Mouse (Mus musculus): ENCODE measurements around the gene Dock8.

Gene Dock8

DNA sequence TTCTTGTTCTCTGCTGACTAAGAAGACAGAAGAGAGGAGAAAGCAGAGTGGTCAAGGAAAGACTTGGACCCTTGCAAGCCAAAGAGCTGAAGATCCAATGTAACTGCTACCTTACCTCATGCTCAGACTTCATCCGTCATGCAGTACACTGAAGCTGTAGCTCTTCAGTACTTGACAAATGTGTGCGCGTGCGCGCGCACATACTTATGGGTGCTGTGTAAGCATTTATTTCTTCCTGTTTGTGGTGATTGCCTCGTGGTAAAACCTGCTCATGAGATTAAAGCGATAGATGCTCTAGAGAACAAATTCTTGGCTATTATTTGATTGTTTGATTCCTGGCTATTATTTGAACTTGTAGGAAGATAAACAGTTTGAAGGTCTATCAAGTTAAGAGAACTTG lies 58.5 kb downstream of the Dock8 start:
- in situ Hi-C loops (cut with MboI, MseI) = no loop called here

DNA sequence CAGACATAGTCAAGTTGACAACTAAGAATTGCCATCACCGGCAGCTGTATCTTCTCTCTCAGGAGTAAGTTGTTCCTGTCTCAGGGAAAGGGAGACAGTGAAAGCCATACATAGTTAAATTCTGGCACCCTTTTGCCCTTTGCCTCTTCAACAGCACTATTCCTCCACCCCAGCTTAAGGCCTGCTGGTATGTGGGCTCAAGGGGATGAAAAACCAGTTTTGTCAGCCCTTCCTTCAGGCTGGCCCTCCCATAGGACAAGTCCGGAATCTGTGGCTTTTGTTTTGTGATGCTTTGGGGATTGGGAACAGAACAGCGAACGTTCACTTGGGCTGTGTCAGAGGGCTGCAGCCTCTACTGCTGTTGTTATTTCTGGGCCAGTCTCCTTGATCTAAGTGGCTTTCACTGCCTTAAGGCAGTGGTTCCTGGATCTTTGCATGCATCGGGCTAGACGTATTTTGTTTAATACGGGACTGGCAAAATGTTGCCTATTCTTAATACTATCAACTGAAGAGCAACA lies 60.6 kb downstream of the Dock8 start:
- in situ Hi-C loops (cut with MboI, MseI) = no loop called here

DNA sequence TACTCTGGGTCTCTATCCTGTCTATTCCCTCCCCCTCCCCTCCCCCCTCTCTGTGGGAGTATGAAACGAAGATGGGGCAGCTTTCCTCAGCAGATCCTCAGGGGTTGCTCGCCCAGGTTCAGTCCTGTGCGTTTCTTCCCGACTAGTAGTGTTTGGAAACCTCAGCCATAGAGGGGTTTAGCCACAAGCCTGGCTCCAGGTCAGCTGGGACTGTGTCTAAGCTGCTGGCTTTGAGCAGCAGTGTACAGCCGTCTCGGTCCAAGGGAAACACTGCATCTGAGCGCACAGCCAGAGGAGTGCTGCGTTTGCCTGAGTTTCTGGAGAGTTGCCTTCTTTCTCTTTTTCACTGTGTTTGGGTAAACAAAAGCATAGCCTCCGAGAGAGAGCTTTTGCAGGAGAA lies 61.0 kb downstream of the Dock8 start:
- in situ Hi-C loops (cut with MboI, MseI) = no loop called here

DNA sequence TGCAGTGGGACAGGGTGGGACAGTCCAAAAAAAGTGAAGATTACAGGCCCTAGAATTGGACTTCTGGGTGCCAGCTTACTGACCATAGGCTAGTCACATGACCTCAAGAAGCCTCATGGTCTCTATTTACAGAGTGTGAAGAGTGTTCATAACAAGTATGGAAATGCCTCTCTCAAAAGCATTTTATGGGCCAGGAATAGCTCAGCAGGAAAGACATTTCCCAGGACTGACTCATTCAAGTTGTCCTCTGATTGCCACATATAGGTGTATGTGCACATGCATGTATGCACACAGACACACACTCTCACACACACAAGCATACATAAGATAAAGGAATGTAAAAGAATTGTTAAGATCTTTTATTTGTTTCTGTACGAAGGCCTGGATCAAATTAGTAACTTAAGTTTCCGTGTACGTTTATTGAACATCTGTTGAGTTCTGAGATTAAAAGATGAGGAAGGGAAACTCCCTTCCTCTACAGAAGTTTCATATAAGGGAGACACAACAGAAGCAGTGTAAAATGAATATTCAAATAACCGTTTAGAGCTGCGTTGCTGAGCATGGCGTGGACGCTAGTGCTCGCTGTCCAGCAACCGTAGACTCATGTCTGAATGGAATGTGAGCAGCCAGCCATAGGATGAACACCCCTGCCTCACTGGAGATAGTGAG lies 63.0 kb downstream of the Dock8 start:
- in situ Hi-C loops (cut with MboI, MseI) = no loop called here

DNA sequence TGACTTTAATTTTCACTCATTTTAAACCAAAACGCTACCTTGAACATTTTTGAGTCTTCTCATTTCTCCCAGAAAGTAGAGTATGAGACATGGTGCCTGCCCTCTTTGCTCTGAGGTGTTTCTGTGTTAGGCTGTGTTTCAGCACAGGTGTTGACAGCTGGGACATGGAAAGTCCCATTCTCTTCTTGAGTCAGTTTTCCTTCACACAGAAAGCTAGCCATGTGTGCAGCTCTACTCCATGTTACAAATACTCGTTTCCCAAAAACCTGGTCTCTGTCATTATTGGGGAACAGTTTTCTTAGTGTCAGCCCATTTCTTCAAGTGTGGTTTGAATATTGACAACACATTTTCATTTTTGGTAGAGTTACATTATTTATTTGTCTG lies 63.5 kb downstream of the Dock8 start:
- in situ Hi-C loops (cut with MboI, MseI) = no loop called here

DNA sequence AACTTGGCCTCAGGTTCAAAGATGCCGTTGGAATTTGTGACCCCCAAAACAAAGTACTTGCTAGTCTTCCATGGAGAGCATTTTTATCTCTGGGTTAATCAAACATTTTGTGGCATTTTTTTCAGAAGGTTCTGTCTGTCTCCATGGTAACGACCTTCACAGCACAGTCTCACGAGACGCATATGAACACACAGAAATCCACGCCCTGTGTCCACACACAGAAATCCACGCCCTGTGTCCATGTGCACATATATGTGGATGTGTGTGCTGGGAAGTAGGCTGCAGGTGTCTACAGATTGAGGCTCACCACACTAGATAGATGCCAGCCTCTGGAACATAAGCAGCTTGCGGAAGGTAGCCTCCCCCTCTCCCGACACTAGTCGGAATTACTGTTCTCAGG lies 66.9 kb downstream of the Dock8 start:
- in situ Hi-C loops (cut with MboI, MseI) = no loop called here

DNA sequence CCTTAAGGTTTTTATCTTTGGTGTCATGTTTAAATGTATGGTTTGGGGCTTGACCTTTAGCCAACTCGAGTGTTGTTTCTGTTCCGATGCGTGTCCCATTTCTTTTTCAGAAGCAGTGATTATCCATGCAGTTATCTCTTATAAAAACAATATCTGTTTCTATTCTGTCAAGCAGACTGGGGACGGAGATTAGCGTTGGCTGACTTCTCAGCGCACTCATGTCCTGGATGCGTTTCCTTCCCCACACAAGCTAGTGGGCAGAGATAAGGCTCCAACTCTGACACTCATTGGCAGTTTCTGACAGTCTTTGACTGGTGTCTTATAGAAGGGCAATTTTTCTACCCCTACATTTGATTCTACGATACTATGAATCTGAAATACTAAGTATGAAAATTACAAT lies 69.2 kb downstream of the Dock8 start:
- in situ Hi-C loops (cut with MboI, MseI) = no loop called here

DNA sequence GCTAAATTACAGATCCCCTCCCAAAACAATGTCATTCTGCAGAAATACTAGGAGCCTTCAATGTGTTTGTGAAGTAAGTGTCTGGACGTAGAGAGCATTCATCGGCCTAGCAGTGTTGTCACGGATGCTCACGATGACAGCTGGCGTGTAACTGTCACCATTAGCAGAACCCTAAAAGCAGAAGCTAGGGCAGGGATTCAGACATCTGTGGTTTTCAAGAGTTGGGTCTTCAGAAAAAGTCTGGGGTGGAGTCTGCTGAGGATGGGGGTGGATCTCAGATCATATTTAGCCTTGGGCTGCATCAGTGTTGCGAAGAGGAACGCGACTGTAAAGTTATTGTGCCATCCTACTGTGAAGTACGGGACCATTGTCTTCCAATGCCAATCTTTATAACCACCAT lies 73.2 kb downstream of the Dock8 start:
- in situ Hi-C loops (cut with MboI, MseI) = no loop called here

DNA sequence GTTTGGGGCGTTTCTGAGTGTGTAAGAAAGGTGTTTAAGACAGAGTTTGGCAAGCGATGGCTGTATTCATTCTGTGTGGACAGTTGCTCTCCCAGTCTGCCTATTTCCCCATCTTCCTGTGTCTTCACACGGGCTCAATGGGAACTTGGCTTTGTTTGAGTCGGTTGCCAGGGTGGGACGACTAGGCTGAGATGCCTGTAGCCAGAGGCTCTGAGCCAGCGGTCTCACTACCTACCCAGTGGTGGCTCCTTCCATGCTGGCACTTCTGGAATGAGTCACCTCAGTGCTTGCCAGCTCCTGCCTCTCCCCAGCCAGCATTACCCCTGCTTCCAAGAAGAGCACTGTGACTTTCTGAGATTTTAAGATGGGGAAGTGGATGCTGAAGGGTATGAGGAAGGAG lies 75.4 kb downstream of the Dock8 start:
- in situ Hi-C loops (cut with MboI, MseI) = loop anchor here (5.0 kb wide), 1 partner anchor 77 kb away; the partner anchor contains the start of gene Dock8

DNA sequence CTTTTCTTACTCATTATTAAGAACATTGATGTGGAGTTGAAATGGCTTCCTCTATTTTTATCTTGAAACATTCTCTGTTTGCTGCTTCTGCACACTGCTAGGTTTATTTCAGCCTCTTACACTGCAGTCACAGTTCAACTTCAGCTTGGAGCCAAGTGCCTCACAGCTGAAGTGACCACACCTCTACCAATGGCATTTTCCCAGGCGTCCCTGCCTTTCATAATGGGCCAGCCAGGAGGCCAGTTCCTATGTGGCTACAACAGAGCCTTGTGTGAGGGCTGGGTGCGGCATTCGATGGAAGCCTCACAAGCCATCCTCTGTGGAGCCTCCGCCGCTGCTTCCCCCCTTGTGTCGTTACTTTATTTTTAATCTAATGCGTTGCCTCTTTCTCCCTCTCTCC lies 78.3 kb downstream of the Dock8 start:
- in situ Hi-C loops (cut with MboI, MseI) = loop anchor here (5.0 kb wide), 1 partner anchor 80 kb away; the partner anchor contains the start of gene Dock8

DNA sequence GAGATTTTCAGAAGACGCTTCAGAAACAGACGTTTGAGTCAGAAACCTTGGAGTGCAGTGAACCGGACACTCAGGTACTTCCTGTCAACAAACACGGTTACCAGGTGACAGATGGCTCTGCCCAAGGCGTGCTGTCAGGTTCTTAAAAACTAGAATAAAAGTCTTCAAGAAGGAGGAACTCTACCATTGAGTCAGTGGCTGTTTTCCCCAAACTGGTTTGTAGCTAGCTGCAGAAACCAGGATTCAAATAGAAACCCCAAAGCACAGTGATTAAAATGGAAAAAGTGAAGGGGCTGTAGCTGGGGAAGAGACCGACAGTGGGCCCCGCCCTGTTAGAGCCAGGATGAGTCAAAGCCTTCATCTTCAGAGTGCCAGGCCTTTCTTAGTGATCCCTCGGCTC lies 78.8 kb downstream of the Dock8 start:
- in situ Hi-C loops (cut with MboI, MseI) = loop anchor here (5.0 kb wide), 1 partner anchor 81 kb away; the partner anchor contains the start of gene Dock8

DNA sequence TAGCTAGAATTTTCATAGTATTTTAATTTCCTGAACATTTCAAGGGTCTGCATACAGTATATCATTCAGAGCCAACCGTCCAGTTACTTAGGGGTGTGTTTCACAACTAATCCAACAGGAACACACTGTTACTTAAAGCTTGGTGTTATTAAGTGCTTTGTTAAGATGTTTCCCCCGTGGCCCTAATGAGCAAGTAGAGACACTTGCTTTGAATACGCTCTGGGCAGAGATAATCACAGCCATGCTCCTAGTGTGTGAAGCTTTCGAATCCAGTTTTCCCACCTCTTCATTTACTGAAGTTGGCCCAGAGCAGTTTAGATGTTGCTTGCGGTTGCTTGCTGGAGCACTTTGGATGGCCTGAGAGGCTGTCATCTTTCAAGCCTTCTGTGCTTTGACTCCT lies 80.8 kb downstream of the Dock8 start:
- in situ Hi-C loops (cut with MboI, MseI) = loop anchor here (10.0 kb wide), 1 partner anchor 125 kb away; no protein-coding TSS in a partner anchor

DNA sequence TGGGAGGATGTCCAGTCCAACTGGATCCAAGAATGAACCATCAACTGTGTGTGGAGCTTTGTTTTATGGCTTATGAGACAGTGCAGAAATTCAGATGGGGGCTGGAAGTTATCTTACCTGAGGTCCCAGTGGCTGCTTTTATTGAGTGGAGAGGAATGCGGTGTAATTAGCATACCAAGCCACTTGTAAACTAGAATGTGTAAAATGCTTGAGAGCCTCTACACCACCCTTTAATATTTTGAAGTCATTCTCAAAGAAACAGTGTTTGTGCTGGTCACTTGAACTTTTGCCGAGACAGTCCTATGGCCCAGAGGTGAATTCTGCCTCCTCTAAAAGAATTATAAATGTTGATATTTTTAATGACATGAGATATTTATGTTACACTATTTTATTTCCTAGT lies 83.5 kb downstream of the Dock8 start:
- in situ Hi-C loops (cut with MboI, MseI) = loop anchor here (10.0 kb wide), 1 partner anchor 128 kb away; no protein-coding TSS in a partner anchor

DNA sequence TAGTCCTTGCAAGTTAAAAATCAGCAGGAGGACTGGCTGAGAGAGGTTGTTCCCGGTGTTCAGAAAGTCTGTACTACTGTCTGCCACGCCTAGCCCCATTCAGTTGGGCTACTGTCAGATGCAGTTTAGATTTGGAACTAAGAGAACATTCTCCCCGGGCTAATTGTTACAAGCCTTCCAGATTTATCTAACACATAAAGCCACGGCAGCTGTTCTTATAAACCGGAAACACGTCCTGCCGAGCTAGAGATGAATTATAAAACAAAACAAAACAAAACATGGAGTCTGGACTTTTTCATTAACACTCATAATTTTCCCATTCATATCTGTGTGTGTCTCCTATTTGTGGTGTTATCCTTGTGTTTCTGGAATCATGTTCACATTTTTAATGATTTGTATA lies 87.8 kb downstream of the Dock8 start:
- in situ Hi-C loops (cut with MboI, MseI) = loop anchor here (10.0 kb wide), 1 partner anchor 132 kb away; no protein-coding TSS in a partner anchor

DNA sequence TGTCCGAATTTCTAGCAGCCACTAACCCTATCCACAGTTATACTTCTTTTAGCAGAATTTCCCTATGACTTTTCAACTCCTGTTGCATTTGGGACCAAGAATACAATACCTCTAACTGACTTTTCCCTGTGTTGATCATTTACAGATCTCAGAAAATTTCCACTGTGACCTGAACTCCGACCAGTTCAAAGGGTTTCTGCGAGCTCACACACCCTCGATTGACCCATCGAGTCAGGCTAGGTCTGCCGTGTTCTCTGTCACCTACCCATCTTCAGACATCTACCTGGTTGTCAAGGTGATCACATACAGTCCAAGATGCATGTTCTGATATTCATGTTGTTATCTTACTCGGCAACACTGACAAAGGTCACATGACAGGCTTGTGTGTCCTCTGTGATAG lies 90.4 kb downstream of the Dock8 start:
- in situ Hi-C loops (cut with MboI, MseI) = loop anchor here (10.0 kb wide), 1 partner anchor 135 kb away; no protein-coding TSS in a partner anchor

DNA sequence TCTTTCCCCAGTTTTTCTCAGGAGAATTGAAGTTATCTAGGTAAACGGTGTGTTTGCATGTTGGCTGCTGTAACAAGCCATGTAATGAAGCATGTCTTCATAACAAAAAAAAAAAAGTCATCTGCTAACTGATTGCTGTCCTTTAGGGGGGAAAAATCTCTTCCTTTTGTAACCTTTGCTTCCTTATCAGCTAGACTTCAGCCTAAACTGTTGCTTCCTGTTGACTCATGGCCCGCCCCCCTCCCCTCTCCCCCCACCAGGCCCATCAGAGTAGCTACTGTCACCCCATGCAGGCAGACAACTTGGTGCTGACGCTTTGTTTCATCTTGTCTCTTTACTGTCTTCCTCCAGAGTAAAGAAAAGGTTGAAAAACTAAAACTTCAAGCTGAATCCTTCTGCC lies 95.8 kb downstream of the Dock8 start:
- in situ Hi-C loops (cut with MboI, MseI) = no loop called here

DNA sequence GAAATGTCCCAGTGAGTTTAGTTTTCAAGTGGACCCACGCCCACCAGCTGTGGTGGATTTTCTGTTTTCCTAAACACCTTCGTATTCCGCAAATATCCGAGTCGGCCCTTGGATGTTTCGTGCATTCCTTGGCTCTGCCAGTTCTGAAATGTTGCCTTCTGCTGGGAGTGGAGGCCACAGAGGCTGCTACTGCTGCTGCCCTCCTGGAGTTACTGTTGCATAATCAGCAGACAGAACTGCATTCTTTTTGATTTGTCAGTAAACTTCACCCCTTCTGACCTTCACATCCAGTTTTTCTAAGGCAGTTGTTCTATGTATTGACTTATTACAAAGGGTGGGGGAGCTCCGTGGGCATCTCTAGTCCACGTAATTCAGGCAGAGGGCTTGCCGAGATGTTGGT lies 97.0 kb downstream of the Dock8 start:
- in situ Hi-C loops (cut with MboI, MseI) = no loop called here

DNA sequence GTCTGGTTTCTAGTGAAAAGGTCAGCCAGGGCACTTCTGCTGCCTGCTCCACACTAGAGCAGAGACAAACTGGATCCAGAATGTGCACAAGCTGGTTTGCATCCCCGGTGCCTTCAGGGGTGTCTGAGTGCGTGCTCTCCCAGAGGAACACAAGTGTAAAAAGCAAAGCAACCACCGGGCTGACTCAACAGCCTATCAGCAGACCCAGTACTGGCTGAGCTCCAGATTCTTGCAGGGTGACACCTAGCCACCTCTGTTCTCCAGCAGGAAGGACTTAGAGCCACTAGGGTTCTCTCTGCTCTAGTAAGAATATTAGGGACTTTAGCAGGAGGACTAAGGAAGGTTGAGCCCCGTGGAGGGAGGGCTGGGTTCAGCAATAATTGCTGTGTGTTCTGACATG lies 97.7 kb downstream of the Dock8 start:
- in situ Hi-C loops (cut with MboI, MseI) = no loop called here

DNA sequence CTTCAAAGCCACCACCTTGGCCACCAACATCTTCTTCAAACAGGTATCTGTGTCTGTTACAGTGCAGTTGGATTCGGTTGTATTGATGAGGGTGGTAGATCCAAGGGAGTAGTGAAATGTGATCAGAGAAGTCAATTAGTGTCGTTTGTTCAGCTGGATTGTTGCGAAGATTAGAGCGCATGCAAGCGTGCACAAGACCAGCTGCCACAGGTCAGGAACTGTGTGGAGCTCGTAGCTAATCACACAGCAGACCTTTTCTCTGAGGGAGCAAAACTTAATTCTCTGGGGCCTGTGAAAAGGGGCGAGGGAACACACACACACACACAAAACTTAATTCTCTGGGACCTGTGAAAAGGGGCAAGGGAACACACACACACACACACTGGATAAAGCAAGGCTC lies 98.2 kb downstream of the Dock8 start:
- in situ Hi-C loops (cut with MboI, MseI) = no loop called here

DNA sequence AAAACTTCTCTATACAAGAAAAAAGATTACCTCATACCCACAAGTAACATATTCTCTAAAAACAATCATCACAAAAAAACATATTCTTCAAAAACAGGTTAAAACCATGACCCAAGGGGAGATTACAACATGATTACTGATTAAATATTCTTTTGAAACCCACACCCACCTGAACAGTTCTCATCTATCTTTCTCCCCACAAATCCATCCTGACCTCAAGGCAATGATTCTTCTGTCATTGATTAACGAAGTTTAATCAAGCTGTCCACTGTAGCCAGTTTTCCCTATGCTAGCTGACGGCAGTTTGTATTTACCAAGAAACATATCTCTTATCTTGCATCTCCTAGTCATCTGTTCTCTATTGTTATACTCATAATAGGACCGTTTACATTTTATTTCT lies 98.6 kb downstream of the Dock8 start:
- in situ Hi-C loops (cut with MboI, MseI) = no loop called here

DNA sequence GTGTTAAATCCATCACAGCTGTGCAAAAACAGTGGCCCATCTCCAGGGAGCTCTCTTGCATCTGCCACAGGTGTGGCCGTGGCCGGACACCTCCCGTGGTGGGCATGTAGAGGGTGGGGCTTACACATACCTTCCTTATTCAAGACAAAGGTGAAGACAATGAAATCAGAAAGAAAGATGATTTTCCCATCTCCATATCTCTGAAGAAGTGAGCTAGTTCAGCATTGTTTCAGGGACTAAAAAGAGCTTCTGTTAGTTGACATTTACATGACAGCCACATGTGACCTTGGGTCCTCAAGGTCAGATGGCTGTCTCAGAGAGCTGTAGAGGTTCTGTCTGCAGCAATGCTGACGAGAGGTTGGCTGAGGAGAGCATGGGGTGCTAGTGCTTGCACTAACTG lies 99.6 kb downstream of the Dock8 start:
- in situ Hi-C loops (cut with MboI, MseI) = no loop called here

DNA sequence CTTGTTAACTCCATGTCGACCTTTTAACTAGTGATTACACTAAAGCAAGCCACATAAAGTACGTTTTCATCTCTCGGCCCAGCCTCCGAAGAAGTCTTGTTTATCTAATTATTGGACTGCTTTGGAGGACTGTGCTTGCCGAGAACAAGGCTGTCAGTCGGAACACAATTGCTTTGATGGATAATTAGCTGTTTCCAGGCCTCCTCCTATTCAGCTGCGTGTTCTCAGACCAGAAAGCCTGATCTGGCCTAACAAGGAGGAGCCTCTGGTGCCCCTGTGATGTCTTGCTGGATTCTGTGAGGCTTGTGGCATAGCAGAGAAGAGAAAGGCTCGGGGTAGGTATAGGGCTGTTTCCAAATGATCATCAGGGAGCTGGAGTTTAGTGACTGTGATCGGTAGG lies 106.3 kb downstream of the Dock8 start:
- in situ Hi-C loops (cut with MboI, MseI) = no loop called here

DNA sequence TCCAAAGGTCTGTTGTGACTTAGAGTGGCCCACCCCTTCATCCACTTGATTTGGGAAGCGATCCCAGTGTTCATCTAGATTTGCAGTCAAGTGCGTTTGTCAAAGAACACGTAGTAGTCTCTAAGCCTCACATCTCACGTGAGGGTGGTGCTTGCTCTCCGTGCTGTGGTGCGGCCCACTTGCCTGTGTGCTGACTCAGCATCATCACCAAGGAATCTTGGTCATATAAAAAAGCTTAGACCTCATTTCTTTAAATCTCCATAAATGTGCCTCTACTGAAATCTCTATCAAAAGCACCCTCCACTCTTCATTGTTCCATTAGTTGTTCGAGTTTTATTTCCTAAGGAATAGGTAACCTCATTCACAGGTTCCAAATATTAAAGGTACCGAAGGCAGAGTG lies 107.0 kb downstream of the Dock8 start:
- in situ Hi-C loops (cut with MboI, MseI) = no loop called here

DNA sequence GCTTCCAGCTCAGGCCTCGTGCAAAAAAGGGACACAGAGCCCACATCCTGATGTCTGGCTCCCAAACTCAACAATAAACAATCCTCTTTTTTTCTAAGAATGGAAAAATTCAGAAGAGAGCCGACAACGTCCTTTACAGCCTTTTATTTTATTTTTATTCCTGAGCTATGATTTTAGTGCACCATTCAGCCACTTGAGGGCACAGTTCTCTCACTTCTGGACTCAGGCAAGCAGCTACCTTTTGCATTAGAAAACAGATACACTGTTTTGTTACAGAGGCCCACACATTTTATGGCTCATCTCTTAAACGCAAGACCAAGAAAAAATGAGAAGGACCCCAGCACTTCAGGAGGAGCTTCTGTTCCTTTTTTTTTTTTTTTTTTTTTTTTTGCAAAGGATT lies 108.1 kb downstream of the Dock8 start:
- in situ Hi-C loops (cut with MboI, MseI) = no loop called here
